Mouse (Mus musculus) mature B cell (primary cell): ENCODE data around the gene Akap8.

Source experiments
- in situ Hi-C: fragments of 300-500 bp; cut with MboI; formaldehyde crosslinking; loops from 2 replicates; pipeline ENCODE4 v1.14.3; 2019

Gene Akap8

GRCm38 (mm10) chr17:32349037-32349732, 28.1 kb upstream of the Akap8 start:
- in situ Hi-C loops = loop anchor here (10.0 kb wide), 1 partner anchor 146 kb away; no protein-coding TSS in a partner anchor

- in situ Hi-C loops = loop anchor here (10.0 kb wide), 1 partner anchor 146 kb away; no protein-coding TSS in a partner anchor
These were observed 27.4 kb upstream of the Akap8 start for GRCm38 (mm10) chr17:32348406-32348805.

GRCm38 (mm10) chr17:32341102-32341501, 20.1 kb upstream of the Akap8 start:
- in situ Hi-C loops = loop anchor here (10.0 kb wide), 1 partner anchor 154 kb away; no protein-coding TSS in a partner anchor

- in situ Hi-C loops = loop anchor here (10.0 kb wide), 1 partner anchor 155 kb away; no protein-coding TSS in a partner anchor
These were observed 19.1 kb upstream of the Akap8 start for GRCm38 (mm10) chr17:32340110-32340509.

GRCm38 (mm10) chr17:32335869-32336268, 14.8 kb upstream of the Akap8 start:
- in situ Hi-C loops = no loop called here

- in situ Hi-C loops = no loop called here
These were observed 13.9 kb upstream of the Akap8 start for GRCm38 (mm10) chr17:32334921-32335320.

GRCm38 (mm10) chr17:32333675-32334303, 12.8 kb upstream of the Akap8 start:
- in situ Hi-C loops = no loop called here

- in situ Hi-C loops = no loop called here
These were observed 6.5 kb upstream of the Akap8 start for GRCm38 (mm10) chr17:32327501-32327900.

- in situ Hi-C loops = no loop called here
These were observed 1.8 kb upstream of the Akap8 start for GRCm38 (mm10) chr17:32322809-32323208.

GRCm38 (mm10) chr17:32321836-32322235, 798 bp upstream of the Akap8 start:
- in situ Hi-C loops = no loop called here

- in situ Hi-C loops = no loop called here
These were observed 324 bp upstream of the Akap8 start for GRCm38 (mm10) chr17:32321390-32321734.

- in situ Hi-C loops = no loop called here
These were observed 1.1 kb downstream of the Akap8 start for GRCm38 (mm10) chr17:32319950-32320349.

- in situ Hi-C loops = no loop called here
These were observed 3.3 kb downstream of the Akap8 start for GRCm38 (mm10) chr17:32317708-32318107.

GRCm38 (mm10) chr17:32317032-32317431, 4.0 kb downstream of the Akap8 start:
- in situ Hi-C loops = no loop called here

- in situ Hi-C loops = no loop called here
These were observed 5.5 kb downstream of the Akap8 start for GRCm38 (mm10) chr17:32315560-32315959.

- in situ Hi-C loops = no loop called here
These were observed 7.1 kb downstream of the Akap8 start for GRCm38 (mm10) chr17:32313892-32314291.

GRCm38 (mm10) chr17:32312801-32313200, 8.2 kb downstream of the Akap8 start:
- in situ Hi-C loops = no loop called here

- in situ Hi-C loops = no loop called here
These were observed 13.1 kb downstream of the Akap8 start for GRCm38 (mm10) chr17:32307963-32308362.

GRCm38 (mm10) chr17:32298125-32298524, 22.9 kb downstream of the Akap8 start:
- in situ Hi-C loops = no loop called here

- in situ Hi-C loops = no loop called here
These were observed 25.1 kb downstream of the Akap8 start for GRCm38 (mm10) chr17:32295901-32296300.

- in situ Hi-C loops = no loop called here
These were observed 25.9 kb downstream of the Akap8 start for GRCm38 (mm10) chr17:32295160-32295559.

- in situ Hi-C loops = no loop called here
These were observed 35.8 kb downstream of the Akap8 start for GRCm38 (mm10) chr17:32285138-32285670.
